Mouse (Mus musculus): Measurements from ENCODE around the gene Gm5483. TPM values are rescaled to one million over a fixed set of nuclear protein-coding genes. Genes with fewer than 3 reads are reported as not detected.
"Not testable (repeated sequence)": the region's sequence is repeated elsewhere in the genome, so short reads cannot be mapped to it uniquely, and the experiment has no call there.

The Gm5483 gene
- polyA plus RNA-seq, 1 experiment from 2014 or later = 6.7 TPM

GRCm38 (mm10) chr16:36209967-36210453 lies 26.0 kb downstream of the Gm5483 start, which contains the start of gene Gm5416:
TSS of gene Gm5416 (plus strand) at chr16:36210403.
- no peaks in the 10 kb centered on the region for H3K27me3 ChIP-seq (ENCODE audit: control insufficient read depth, insufficient read depth, low read length)
- no peak for ATAC-seq (ENCODE audit: insufficient number of reproducible peaks, insufficient read depth, low FRiP score, low read depth)
- no peak within 1 kb of the TSS for H3K4me2 ChIP-seq (replicated peaks; ENCODE audit: low read depth, low read length)
- H3K4me1 ChIP-seq (ENCODE audit: control insufficient read depth, insufficient read depth, low read length) = no peaks in the 10 kb centered on the region
- no peak within 1 kb of the TSS for H3K27ac ChIP-seq (ENCODE audit: low read length)
- WGBS = 79% methylated on average over 2 of the region's 2 CpGs
- no peak within 1 kb of the TSS for H3K4me3 ChIP-seq (ENCODE audit: low read depth, low read length)
- no peaks in the 10 kb centered on the region for H3K36me3 ChIP-seq (ENCODE audit: control insufficient read depth, insufficient read depth, low read length)
- H3K9me3 ChIP-seq (ENCODE audit: control insufficient read depth, low read depth, low read length) = no peaks in the 10 kb centered on the region
- H3K9ac ChIP-seq (replicated peaks; ENCODE audit: low read depth, low read length) = no peak within 1 kb of the TSS

DNA sequence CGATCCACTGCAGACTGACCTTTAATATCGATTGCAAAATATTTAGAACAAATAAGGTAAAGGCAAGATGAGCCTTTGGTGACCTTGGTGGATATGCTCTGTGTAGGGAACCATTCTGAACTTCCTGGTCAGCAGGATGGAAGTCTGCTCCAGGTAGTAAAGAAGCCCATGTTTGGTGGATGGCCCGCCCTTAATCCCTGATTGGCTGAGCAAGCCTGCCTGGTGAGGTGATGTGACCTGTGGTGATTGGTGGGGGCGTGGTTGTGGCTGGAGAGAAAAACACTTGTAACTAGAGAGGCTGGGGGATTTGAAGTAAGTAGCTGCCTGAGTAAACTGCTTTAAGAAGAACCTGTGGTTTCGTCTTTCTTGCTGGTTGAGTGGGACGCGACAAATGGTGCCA lies 37.2 kb downstream of the Gm5483 start, which contains the start of gene 2010005H15Rik:
Gene 2010005H15Rik (plus strand): TSS at position 301 of the 400 bp plus-strand sequence.
- not testable (repeated sequence) for ATAC-seq (ENCODE audit: insufficient number of reproducible peaks, insufficient read depth, low FRiP score, low read depth); H3K9me3 ChIP-seq (ENCODE audit: control insufficient read depth, low read depth, low read length); H3K27ac ChIP-seq (ENCODE audit: low read length); H3K4me2 ChIP-seq (replicated peaks; ENCODE audit: low read depth, low read length); H3K36me3 ChIP-seq (ENCODE audit: control insufficient read depth, insufficient read depth, low read length); H3K4me1 ChIP-seq (ENCODE audit: control insufficient read depth, insufficient read depth, low read length); H3K4me3 ChIP-seq (ENCODE audit: low read depth, low read length); H3K27me3 ChIP-seq (ENCODE audit: control insufficient read depth, insufficient read depth, low read length); H3K9ac ChIP-seq (replicated peaks; ENCODE audit: low read depth, low read length)
- WGBS = 96% methylated on average over 6 of the region's 7 CpGs

Other genes starting within 250 kb of the Gm5483 start
- gene Parp9, start 245.7 kb upstream of the Gm5483 start, polyA plus RNA-seq (2014; fragmentation: Nextera tagmentation; extraction: Ambion mirVana) = 6.5 and 8.1 TPM in 2 replicates
- gene Dtx3l, start 245.1 kb upstream of the Gm5483 start, polyA plus RNA-seq (2014; fragmentation: Nextera tagmentation; extraction: Ambion mirVana) = 7.7 and 8.0 TPM in 2 replicates
- gene Kpna1, start 205.5 kb upstream of the Gm5483 start, polyA plus RNA-seq (2014; fragmentation: Nextera tagmentation; extraction: Ambion mirVana) = 44.1 and 44.5 TPM in 2 replicates
- gene Wdr5b, start 143.0 kb upstream of the Gm5483 start, polyA plus RNA-seq (2014; fragmentation: Nextera tagmentation; extraction: Ambion mirVana) = 10.4 and 11.9 TPM in 2 replicates
- 395 and 400 TPM in 2 replicates for gene Fam162a, start 112.6 kb upstream of the Gm5483 start, polyA plus RNA-seq (2014; fragmentation: Nextera tagmentation; extraction: Ambion mirVana)
- gene Ccdc58, start 112.5 kb upstream of the Gm5483 start, polyA plus RNA-seq (2014; fragmentation: Nextera tagmentation; extraction: Ambion mirVana) = 71.0 and 85.7 TPM in 2 replicates
- gene Csta1, start 53.0 kb upstream of the Gm5483 start, polyA plus RNA-seq (2014; fragmentation: Nextera tagmentation; extraction: Ambion mirVana) = 0.25 TPM in 2 replicates
- 2.7 and 3.6 TPM in 2 replicates for gene Stfa2l1, start 27.4 kb upstream of the Gm5483 start, polyA plus RNA-seq (2014; fragmentation: Nextera tagmentation; extraction: Ambion mirVana)
- gene Gm5416, start 26.2 kb downstream of the Gm5483 start, polyA plus RNA-seq (2014; fragmentation: Nextera tagmentation; extraction: Ambion mirVana) = not detected in 2 replicates
- gene 2010005H15Rik, start 37.3 kb downstream of the Gm5483 start, polyA plus RNA-seq (2014; fragmentation: Nextera tagmentation; extraction: Ambion mirVana) = not detected in 2 replicates
- 15.1 and 16.5 TPM in 2 replicates for gene Stfa1, start 92.7 kb downstream of the Gm5483 start, polyA plus RNA-seq (2014; fragmentation: Nextera tagmentation; extraction: Ambion mirVana)
- not detected in 2 replicates for gene BC117090, start 150.1 kb downstream of the Gm5483 start, polyA plus RNA-seq (2014; fragmentation: Nextera tagmentation; extraction: Ambion mirVana)
- 10.4 and 14.5 TPM in 2 replicates for gene BC100530, start 183.5 kb downstream of the Gm5483 start, polyA plus RNA-seq (2014; fragmentation: Nextera tagmentation; extraction: Ambion mirVana)
- gene Stfa2, start 224.2 kb downstream of the Gm5483 start, polyA plus RNA-seq (2014; fragmentation: Nextera tagmentation; extraction: Ambion mirVana) = 0.61 and 2.1 TPM in 2 replicates